Mouse (Mus musculus): ENCODE results near the gene Msh5.
A peak's percentile ranks its signal among the peaks of the same experiment; 100 is the strongest.
"Not testable (repeated sequence)": the region's sequence is repeated elsewhere in the genome, so short reads cannot be mapped to it uniquely, and the experiment has no call there.

The Msh5 gene

GRCm38 (mm10) chr17:35002153-35002865 lies 44.2 kb downstream of the Msh5 start:
- DNase-seq (ENCODE audit: low spot score) = no peak

GRCm38 (mm10) chr17:35001452-35002152 lies 44.9 kb downstream of the Msh5 start:
- no peak for DNase-seq (ENCODE audit: low spot score)

GRCm38 (mm10) chr17:35000717-35001451 lies 45.7 kb downstream of the Msh5 start, which contains the start of gene Vars:
Gene Vars (plus strand): TSS chr17:35000987.
- peak; percentile 85 for DNase-seq (ENCODE audit: low spot score)

GRCm38 (mm10) chr17:34999871-35000716 lies 46.5 kb downstream of the Msh5 start:
- not testable (repeated sequence) for DNase-seq (ENCODE audit: low spot score)

GRCm38 (mm10) chr17:34998526-34999430 lies 47.8 kb downstream of the Msh5 start:
- DNase-seq (ENCODE audit: low spot score) = no peak

GRCm38 (mm10) chr17:34997142-34997483 lies 49.4 kb downstream of the Msh5 start:
- no peak for DNase-seq (ENCODE audit: low spot score)

GRCm38 (mm10) chr17:34996411-34997141 lies 50.0 kb downstream of the Msh5 start:
- DNase-seq (ENCODE audit: low spot score) = no peak

- not testable (repeated sequence) for DNase-seq (ENCODE audit: low spot score)
These were observed 50.6 kb downstream of the Msh5 start for GRCm38 (mm10) chr17:34995927-34996326.

- DNase-seq (ENCODE audit: low spot score) = not testable (repeated sequence)
These were observed 51.4 kb downstream of the Msh5 start for GRCm38 (mm10) chr17:34995192-34995591.

GRCm38 (mm10) chr17:34994751-34995150 lies 51.8 kb downstream of the Msh5 start:
- DNase-seq (ENCODE audit: low spot score) = no peak

- DNase-seq (ENCODE audit: low spot score) = no peak
These were observed 62.3 kb downstream of the Msh5 start for GRCm38 (mm10) chr17:34984218-34984617.

- DNase-seq (ENCODE audit: low spot score) = no peak
These were observed 64.2 kb downstream of the Msh5 start for GRCm38 (mm10) chr17:34982328-34982727.

GRCm38 (mm10) chr17:34981690-34982180 lies 64.8 kb downstream of the Msh5 start, which contains the start of gene Lsm2:
Gene Lsm2 (plus strand): TSS chr17:34981862.
- DNase-seq (ENCODE audit: low spot score) = peak; percentile 92

GRCm38 (mm10) chr17:34980655-34981054 lies 65.9 kb downstream of the Msh5 start:
- DNase-seq (ENCODE audit: low spot score) = no peak

GRCm38 (mm10) chr17:34979631-34980030 lies 66.9 kb downstream of the Msh5 start:
- DNase-seq (ENCODE audit: low spot score) = no peak
